Mouse (Mus musculus) ES-Bruce4 (cell line): Measurements from ENCODE around the gene Ccl20.

Source experiments
- CTCF ChIP-seq: IDR thresholded peaks from one replicate; pipeline ENCODE4 v1.8.1; 2011; ENCODE audit warnings: low read depth, low read length
- EP300 ChIP-seq: IDR thresholded peaks from 2 replicates; pipeline ENCODE4 v1.6.1; 2011; ENCODE audit warnings: low read depth, low read length; ENCODE audit not compliant: insufficient read depth
- POLR2A ChIP-seq: IDR thresholded peaks from one replicate; pipeline ENCODE4 v1.8.1; 2011; ENCODE audit warnings: low read length; ENCODE audit not compliant: insufficient read depth

DNA sequence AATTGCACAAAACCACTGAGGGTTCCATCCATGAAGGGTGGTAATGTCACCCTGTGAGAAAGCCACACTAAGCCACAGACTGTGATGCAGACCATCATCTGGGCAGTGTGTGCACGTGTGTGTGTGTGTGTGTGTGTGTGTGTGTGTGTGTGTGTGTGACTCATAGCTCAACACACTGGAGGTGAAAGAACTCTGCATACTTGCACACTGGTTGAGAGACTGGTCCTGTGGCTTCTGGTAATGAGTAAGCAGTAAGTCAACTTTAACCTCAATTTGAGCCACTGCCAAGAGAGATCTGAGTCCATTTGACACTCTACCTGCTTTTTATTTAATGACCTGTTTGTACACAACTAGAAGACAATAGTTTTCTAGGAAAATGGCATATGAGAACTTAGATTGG, 40.3 kb downstream of the Ccl20 start:
- no peak for TF ChIP-seq POLR2A
- no peak for TF ChIP-seq CTCF
- TF ChIP-seq EP300 = no peak
